Mouse (Mus musculus): Measurements from ENCODE around the gene Arhgap8.

Arhgap8 gene

DNA sequence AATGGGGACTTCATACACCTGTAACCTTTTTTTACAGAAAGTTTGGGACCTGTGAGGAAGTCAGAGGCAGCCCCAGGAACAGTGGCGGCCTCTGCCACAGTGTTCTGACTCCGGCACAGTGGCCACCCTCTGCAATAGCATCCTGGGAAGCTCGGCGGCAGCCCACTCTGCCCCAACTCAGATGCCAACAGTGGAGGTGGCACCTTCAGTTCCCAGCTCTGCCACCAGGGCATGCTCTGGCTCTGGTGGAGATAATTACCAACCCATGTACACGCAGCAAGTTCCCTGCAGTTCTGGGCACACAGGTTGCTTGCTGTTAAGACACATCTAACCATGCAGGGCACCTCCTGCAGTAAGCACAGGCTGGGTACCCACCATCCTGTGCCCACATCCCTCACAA lies 80.3 kb downstream of the Arhgap8 start:
- no peak for DNase-seq (ENCODE audit: low read depth, low spot score)

DNA sequence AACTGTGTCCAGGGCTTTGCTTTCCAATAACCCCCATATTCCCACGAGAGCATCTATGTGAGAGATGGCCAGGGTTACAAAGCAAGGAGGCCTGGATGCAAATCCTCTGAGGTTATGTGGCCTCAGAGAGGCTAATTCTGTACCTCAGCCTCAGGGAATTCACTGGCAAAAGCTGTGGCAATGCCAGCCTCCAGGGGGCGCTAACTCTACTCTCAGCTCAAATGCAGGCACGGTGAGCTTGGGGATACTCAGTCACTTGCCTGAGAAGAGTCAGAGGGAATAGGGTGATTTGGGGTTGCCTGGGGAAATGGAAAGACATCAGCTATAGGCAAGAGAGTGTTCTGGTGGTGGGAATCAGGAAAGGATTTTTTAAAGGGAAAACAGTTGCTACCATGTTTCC lies 83.8 kb downstream of the Arhgap8 start:
- DNase-seq (ENCODE audit: low read depth, low spot score), result peak; percentile 21

DNA sequence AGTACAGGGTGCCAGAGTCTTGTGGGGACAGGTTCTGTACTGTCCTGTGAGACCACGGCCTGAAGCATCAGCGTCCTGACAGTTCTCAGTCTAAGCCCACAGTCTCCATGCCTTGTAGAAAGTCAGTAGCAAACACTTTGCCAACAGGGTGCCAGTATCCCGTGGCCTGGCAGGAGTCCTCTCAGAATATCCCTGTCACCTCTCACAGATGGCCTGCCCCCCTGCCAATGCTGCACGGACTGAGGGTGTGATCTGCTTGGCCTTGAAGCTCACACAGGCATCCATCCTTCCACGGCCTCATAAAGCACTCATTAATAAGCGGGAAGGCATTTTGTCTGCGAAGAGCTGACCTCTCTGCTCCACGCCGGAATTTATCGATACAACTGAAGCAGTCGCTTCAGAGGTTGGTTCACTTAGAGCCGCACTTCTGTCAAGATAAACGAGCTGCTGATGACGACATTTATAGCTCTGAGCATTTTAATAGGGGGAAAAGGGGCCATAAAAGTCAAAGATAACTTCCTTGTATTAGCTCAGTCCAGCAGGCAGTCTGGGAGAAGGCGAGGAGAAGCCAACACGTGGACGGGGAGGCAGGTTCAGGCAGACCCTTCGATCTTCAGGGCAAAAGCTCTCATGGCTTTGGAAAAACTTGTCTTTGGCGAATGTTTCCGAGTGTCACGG lies 89.6 kb downstream of the Arhgap8 start:
- DNase-seq (ENCODE audit: low read depth, low spot score), result no peak

DNA sequence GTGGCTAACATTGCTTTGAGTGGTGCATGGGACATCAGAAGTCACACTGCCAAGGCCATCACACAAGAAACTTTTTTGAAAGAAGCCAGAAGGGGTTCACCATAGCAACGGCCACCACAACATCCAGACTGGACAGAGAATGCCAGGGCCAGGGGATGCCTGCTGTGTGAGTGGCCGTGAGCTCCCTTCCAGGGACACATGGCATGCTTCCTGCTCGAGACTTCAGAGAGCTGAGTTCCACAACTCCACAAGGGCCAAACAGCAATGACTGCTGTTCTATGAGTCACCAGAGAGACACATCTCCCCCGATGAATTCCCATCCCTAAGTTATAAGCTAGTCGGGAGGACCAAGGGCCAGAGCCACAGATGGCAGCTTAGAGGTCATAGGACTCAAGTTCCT lies 91.3 kb downstream of the Arhgap8 start:
- no peak for DNase-seq (ENCODE audit: low read depth, low spot score)

DNA sequence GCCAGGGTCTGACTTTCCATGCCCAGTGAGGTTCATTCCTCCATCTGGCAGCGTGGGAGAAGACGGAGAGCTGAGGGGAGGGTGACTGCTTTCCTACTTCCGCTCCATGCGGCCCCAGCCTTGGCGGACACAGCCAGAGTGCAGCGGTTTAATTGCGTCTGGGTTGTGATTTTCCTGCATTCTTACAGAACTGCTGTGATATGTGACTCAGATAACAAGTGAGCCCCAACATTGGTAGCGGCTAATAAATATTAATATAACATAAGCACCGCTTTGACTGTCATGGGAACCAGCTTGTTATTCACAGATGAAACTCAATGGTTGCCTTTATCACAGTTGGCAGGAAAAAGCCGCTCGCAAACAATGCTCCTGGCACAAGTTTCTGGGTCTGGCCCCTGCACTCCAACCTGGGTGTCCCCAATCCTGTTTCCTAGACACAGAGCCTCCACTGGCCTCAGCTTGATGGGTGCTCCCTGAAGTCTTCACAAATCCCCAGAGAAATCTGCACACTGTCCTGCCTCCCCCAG lies 93.0 kb downstream of the Arhgap8 start:
- no peak for DNase-seq (ENCODE audit: low read depth, low spot score)

DNA sequence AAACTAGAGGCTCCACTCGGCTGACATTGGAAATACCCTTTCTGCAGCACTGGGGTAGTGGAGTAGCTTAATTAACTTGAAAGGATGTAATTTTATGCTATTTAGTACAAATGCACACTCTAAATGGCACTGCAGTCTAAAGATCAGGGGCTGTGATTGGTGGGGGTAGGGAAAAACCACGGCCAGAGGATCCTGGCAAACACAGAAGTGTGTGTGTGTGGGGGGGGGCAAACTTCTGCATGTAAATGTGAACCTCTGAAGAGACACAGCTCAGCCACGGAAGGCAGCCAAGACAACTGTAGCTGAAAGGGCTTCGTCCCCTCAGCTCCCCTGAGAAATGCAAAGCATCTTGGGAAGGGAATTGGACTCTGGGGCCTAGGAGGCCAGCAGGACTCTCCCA lies 95.3 kb downstream of the Arhgap8 start:
- no peak for DNase-seq (ENCODE audit: low read depth, low spot score)

DNA sequence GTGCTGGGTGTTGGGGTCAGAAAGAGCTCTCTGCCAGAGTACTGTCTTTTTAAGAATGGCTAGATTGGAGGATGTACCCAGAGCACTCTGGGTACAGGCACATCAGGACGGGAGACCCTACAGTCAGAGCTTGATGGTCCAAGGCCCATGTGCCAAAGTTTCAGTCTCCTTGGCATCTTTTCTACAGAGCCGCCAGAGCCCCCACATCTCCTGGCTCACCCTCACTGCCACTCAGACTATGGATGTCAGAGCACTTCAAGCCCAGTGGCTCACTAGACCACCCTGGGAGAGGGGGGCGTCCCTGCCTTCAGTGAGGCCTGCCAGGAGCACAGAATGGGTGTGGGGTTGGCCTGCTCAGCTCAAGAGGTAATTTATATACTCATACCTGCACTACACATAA lies 97.7 kb downstream of the Arhgap8 start:
- DNase-seq (ENCODE audit: low read depth, low spot score), result no peak

DNA sequence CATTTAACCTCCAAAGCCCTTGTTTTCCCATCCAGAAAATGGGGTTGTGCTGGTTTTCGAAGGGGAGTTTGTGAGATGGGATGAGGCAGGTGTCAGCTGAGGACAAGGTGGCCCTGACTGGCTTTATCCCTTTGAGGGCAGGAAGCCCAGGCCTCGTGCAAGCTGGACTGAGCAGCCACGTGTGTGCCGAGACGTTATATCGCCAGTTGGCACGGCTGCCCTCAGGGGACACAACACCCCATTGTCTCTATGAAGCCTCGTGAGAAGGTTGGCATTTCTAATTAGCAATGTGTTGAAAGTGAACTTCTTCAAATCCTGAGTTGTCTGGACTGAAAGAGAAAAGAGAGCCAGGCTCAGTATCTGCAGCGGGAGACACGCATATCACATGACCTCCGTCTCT lies 98.4 kb downstream of the Arhgap8 start:
- DNase-seq (ENCODE audit: low read depth, low spot score), result no peak

DNA sequence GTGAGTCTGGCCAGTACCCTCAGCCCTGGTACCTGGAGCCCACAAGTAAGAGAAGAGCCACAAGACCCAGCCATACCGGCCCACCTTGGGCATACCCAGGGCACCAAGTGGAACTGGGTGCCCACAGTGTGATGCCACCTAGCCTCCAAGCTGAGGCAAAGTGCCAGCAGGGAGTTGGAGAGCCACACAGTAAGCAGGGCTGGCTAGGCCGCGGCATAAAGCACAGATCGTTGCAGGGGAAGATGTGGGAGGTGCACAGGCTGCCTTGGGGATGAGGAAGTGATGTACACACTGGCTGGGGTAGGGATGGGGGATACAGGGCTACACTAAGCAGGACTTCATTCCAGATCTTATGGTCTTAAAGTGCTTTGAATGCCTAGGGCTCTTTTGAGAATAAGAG lies 101.0 kb downstream of the Arhgap8 start:
- no peak for DNase-seq (ENCODE audit: low read depth, low spot score)

All from skeletal muscle tissue, adult 2 months (tissue).